Mouse (Mus musculus): Measurements from ENCODE around the gene Cir1. TPM values are rescaled to one million over a fixed set of nuclear protein-coding genes. Genes with fewer than 3 reads are reported as not detected.
A peak's percentile ranks its signal among the peaks of the same experiment; 100 is the strongest.

The Cir1 gene
- polyA plus RNA-seq, 1 experiment, result 5.5 TPM

DNA sequence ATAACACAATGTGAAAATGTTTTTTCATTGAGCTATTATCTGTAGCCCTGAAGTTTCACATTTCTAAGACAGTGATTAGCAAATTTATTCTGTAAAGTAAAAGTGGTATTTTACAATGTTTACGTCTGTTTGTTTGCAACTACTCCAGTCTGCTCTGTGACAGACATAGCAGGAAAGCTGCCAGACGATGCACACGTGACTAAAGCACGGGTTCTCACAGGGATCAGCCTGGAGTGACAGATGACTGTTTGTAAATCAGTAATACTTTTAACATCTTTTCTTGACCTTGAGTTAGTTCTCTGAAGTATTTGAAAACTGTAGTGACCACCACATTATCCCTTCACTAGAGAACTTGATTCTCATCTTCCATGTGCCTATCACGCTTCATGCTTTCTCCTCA, 8.0 kb downstream of the Cir1 start:
- Histone ChIP-seq H3K36me3 (ENCODE audit: control insufficient read depth, insufficient read depth, low read length) (peaks cover 7% of the 10 kb centered on the region), H3K27me3 (replicated peaks; ENCODE audit: control insufficient read depth, insufficient read depth, low read length) (no peaks in the 10 kb centered on the region), H3K4me1 (ENCODE audit: control insufficient read depth, insufficient read depth, low read length) (no peaks in the 10 kb centered on the region), H3K27ac (ENCODE audit: insufficient read depth, low read depth, low read length) (no peak overlapping the region), H3K4me3 (ENCODE audit: insufficient read depth, low read depth, low read length) (no peak overlapping the region)
- TF ChIP-seq POLR2A (IDR thresholded peaks at IDR 0.05; ENCODE audit: low read depth, low read length) (no peak), CTCF (conservative IDR thresholded peaks at IDR 0.05; ENCODE audit: insufficient read depth, insufficient read length, low read depth, low read length) (no peak)
- DNase-seq, result peak; percentile 48
- WGBS, result 80% methylated on average over 5 of the region's 5 CpGs

GRCm38 (mm10) chr2:73302722-73303121, 9.8 kb downstream of the Cir1 start:
- 96% methylated on average over 9 of the region's 9 CpGs for WGBS
- Histone ChIP-seq H3K36me3 (ENCODE audit: control insufficient read depth, insufficient read depth, low read length) (peaks cover 9% of the 10 kb centered on the region), H3K4me3 (ENCODE audit: insufficient read depth, low read depth, low read length) (no peak overlapping the region), H3K4me1 (ENCODE audit: control insufficient read depth, insufficient read depth, low read length) (no peaks in the 10 kb centered on the region), H3K27me3 (replicated peaks; ENCODE audit: control insufficient read depth, insufficient read depth, low read length) (no peaks in the 10 kb centered on the region), H3K27ac (ENCODE audit: insufficient read depth, low read depth, low read length) (no peak overlapping the region)
- no peak for DNase-seq
- TF ChIP-seq CTCF (conservative IDR thresholded peaks at IDR 0.05; ENCODE audit: insufficient read depth, insufficient read length, low read depth, low read length), result no peak
- no peak for TF ChIP-seq POLR2A (IDR thresholded peaks at IDR 0.05; ENCODE audit: low read depth, low read length)

DNA sequence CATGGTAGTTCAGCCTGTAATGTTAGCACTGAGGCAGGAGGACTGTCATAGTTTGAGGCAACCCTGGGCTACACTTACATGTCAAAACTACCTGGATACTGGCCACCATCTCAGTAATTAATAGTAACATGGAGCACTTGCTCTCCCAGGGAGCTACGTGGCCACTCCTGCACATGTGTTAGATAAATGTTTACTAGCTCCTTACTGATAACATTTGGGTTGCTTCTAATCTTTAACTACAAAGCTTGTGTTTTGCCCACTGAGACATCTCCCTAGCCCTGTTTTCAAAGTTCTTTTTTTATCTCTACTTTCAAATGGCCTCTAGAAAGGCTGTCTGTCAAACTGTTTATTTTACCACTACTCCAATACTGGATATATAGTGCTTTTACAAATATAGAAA, 10.5 kb downstream of the Cir1 start:
- no peak for DNase-seq
- Histone ChIP-seq H3K4me3 (ENCODE audit: insufficient read depth, low read depth, low read length) (no peak overlapping the region), H3K36me3 (ENCODE audit: control insufficient read depth, insufficient read depth, low read length) (peaks cover 9% of the 10 kb centered on the region), H3K27ac (ENCODE audit: insufficient read depth, low read depth, low read length) (no peak overlapping the region), H3K4me1 (ENCODE audit: control insufficient read depth, insufficient read depth, low read length) (no peaks in the 10 kb centered on the region), H3K27me3 (replicated peaks; ENCODE audit: control insufficient read depth, insufficient read depth, low read length) (no peaks in the 10 kb centered on the region)
- WGBS, result 67% methylated on average over 1 of the region's 1 CpGs
- no peak for TF ChIP-seq CTCF (conservative IDR thresholded peaks at IDR 0.05; ENCODE audit: insufficient read depth, insufficient read length, low read depth, low read length)
- TF ChIP-seq POLR2A (IDR thresholded peaks at IDR 0.05; ENCODE audit: low read depth, low read length), result no peak

DNA sequence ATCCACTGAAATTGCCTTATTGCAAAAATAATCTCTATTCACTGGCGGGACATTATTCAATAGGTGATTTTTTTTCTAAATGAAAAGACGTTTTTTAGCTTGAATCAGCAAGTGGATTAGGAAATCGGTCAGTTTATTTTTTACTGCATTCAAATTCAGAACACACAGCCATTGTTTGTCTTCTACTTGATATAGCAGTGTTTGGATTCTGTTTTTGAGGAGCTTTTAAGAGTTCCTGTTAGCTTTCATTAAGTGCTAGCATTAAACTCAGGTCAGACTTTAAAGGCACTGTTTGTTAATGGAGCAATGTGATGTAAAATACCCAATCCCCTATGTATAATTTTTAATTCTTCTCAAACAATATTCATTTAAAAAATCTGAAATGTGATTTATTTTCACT, 13.7 kb downstream of the Cir1 start:
- Histone ChIP-seq H3K36me3 (ENCODE audit: control insufficient read depth, insufficient read depth, low read length) (peaks cover 4% of the 10 kb centered on the region), H3K27ac (ENCODE audit: insufficient read depth, low read depth, low read length) (no peak overlapping the region), H3K4me1 (ENCODE audit: control insufficient read depth, insufficient read depth, low read length) (no peaks in the 10 kb centered on the region), H3K27me3 (replicated peaks; ENCODE audit: control insufficient read depth, insufficient read depth, low read length) (no peaks in the 10 kb centered on the region), H3K4me3 (ENCODE audit: insufficient read depth, low read depth, low read length) (no peak overlapping the region)
- no peak for DNase-seq
- WGBS, result 79% methylated on average over 3 of the region's 3 CpGs
- TF ChIP-seq POLR2A (IDR thresholded peaks at IDR 0.05; ENCODE audit: low read depth, low read length) (no peak), CTCF (conservative IDR thresholded peaks at IDR 0.05; ENCODE audit: insufficient read depth, insufficient read length, low read depth, low read length) (no peak)

- TF ChIP-seq CTCF (conservative IDR thresholded peaks at IDR 0.05; ENCODE audit: insufficient read depth, insufficient read length, low read depth, low read length), result no peak
- TF ChIP-seq POLR2A (IDR thresholded peaks at IDR 0.05; ENCODE audit: low read depth, low read length), result no peak
- Histone ChIP-seq H3K4me1 (ENCODE audit: control insufficient read depth, insufficient read depth, low read length) (no peaks in the 10 kb centered on the region), H3K4me3 (ENCODE audit: insufficient read depth, low read depth, low read length) (no peak overlapping the region), H3K36me3 (ENCODE audit: control insufficient read depth, insufficient read depth, low read length) (peaks cover 4% of the 10 kb centered on the region), H3K27me3 (replicated peaks; ENCODE audit: control insufficient read depth, insufficient read depth, low read length) (no peaks in the 10 kb centered on the region), H3K27ac (ENCODE audit: insufficient read depth, low read depth, low read length) (no peak overlapping the region)
- DNase-seq, result no peak
- 89% methylated on average over 7 of the region's 7 CpGs for WGBS
These were observed 14.3 kb downstream of the Cir1 start for GRCm38 (mm10) chr2:73298154-73298553.

- no peaks in the 10 kb centered on the region for H3K27me3 ChIP-seq (replicated peaks; ENCODE audit: control insufficient read depth, insufficient read depth, low read length)
- no peaks in the 10 kb centered on the region for H3K4me1 ChIP-seq (ENCODE audit: control insufficient read depth, insufficient read depth, low read length)
- no peak overlapping the region for H3K4me3 ChIP-seq (ENCODE audit: insufficient read depth, low read depth, low read length)
- no peak overlapping the region for H3K27ac ChIP-seq (ENCODE audit: insufficient read depth, low read depth, low read length)
- peaks cover 5% of the 10 kb centered on the region for H3K36me3 ChIP-seq (ENCODE audit: control insufficient read depth, insufficient read depth, low read length)
- TF ChIP-seq CTCF (conservative IDR thresholded peaks at IDR 0.05; ENCODE audit: insufficient read depth, insufficient read length, low read depth, low read length), result no peak
- TF ChIP-seq POLR2A (IDR thresholded peaks at IDR 0.05; ENCODE audit: low read depth, low read length), result no peak
- DNase-seq, result no peak
- 77% methylated on average over 7 of the region's 7 CpGs for WGBS
These were observed 17.5 kb downstream of the Cir1 start for GRCm38 (mm10) chr2:73295023-73295422.

DNA sequence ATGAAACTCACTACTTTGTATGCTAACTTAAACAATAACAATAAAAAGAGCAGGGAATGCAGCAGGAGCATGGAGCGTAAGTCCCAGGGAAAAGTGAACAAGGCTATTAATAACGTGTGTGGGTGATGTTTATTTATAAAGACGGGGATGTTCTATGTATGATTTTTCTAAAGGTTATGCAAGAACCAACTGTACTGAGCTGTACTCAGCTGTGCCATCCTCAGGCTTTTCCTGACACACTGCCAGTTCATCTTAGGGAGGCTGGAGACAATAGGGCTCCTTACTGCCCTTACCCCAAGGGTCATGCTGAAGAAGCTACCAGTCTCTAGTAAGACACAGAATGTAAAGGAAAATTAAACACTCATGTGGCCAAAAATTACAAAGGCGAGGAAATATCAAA, 21.4 kb downstream of the Cir1 start:
- no peak for TF ChIP-seq POLR2A (IDR thresholded peaks at IDR 0.05; ENCODE audit: low read depth, low read length)
- no peak overlapping the region for H3K27ac ChIP-seq (ENCODE audit: insufficient read depth, low read depth, low read length)
- H3K27me3 ChIP-seq (replicated peaks; ENCODE audit: control insufficient read depth, insufficient read depth, low read length), result no peaks in the 10 kb centered on the region
- 89% methylated on average over 4 of the region's 4 CpGs for WGBS
- no peak overlapping the region for H3K4me3 ChIP-seq (ENCODE audit: insufficient read depth, low read depth, low read length)
- peaks cover 3% of the 10 kb centered on the region for H3K36me3 ChIP-seq (ENCODE audit: control insufficient read depth, insufficient read depth, low read length)
- no peak for DNase-seq
- no peaks in the 10 kb centered on the region for H3K4me1 ChIP-seq (ENCODE audit: control insufficient read depth, insufficient read depth, low read length)

DNA sequence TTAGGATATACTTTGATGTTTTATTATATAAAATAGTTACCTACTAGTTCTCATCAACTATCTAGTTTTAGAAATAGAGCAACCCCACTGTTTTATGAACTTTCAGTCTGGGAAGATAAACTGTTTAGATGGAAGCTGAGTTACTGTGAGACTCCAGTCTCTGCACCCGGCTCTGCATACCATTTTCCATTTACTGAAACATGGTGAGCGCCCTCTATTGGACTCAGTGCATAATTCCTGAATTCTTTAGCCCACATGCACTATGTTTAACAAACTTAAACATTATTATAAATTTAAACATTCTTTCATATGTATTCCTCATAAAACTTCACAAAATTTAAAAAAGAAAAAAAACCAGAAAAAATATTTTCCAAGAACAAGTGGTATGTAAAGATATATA, 26.9 kb downstream of the Cir1 start:
- Histone ChIP-seq H3K4me3 (ENCODE audit: insufficient read depth, low read depth, low read length) (no peak overlapping the region), H3K36me3 (ENCODE audit: control insufficient read depth, insufficient read depth, low read length) (no peaks in the 10 kb centered on the region; the same call in 1 of the 2 replicates), H3K27me3 (replicated peaks; ENCODE audit: control insufficient read depth, insufficient read depth, low read length) (no peaks in the 10 kb centered on the region), H3K27ac (ENCODE audit: insufficient read depth, low read depth, low read length) (no peak overlapping the region), H3K4me1 (ENCODE audit: control insufficient read depth, insufficient read depth, low read length) (no peaks in the 10 kb centered on the region)
- DNase-seq, result peak; percentile 17
- 17% methylated on average over 2 of the region's 2 CpGs for WGBS
- no peak for TF ChIP-seq CTCF (conservative IDR thresholded peaks at IDR 0.05; ENCODE audit: insufficient read depth, insufficient read length, low read depth, low read length)
- no peak for TF ChIP-seq POLR2A (IDR thresholded peaks at IDR 0.05; ENCODE audit: low read depth, low read length)

Measured in kidney, adult 2 months (tissue).